Mouse (Mus musculus) cerebellum, adult 2 months (tissue): ENCODE data around the gene Iqgap2.

Experiments
- CTCF ChIP-seq: fragments of 200-500 bp; IDR thresholded peaks from 2 replicates; pipeline ENCODE4 v1.5.1; 2011; ENCODE audit warnings: low read depth, mild to moderate bottlenecking, control low read depth, low read length, moderate library complexity, borderline replicate concordance; ENCODE audit not compliant: insufficient read depth
- POLR2A ChIP-seq: fragments of 200-500 bp; IDR thresholded peaks from 2 replicates; pipeline ENCODE4 v1.6.1; 2011; ENCODE audit warnings: low read length, control low read depth, borderline replicate concordance; ENCODE audit not compliant: insufficient read depth

GRCm38 (mm10) chr13:95826178-95826577, 65.5 kb downstream of the Iqgap2 start:
- TF ChIP-seq POLR2A (no peak), CTCF (no peak)
